Mouse (Mus musculus) forebrain, postnatal 0 days (tissue): Measurements from ENCODE around the gene Gm17677. TPM values are rescaled to one million over a fixed set of nuclear protein-coding genes. Genes with fewer than 3 reads are reported as not detected.

Experiments
- ATAC-seq: fragments of 200-750 bp; cut with Nextera tagmentation; 2 replicates; pipeline ENCODE4 v1.8.0; 2017; ENCODE audit warnings: mild to moderate bottlenecking, moderate library complexity
- DNase-seq: peaks from one replicate; pipeline ENCODE4 v3.0.0-alpha.2; 2015
- H3K27ac ChIP-seq: fragments of 300-500 bp; sonication (generic); 2 replicates; pipeline ENCODE4 v1.5.1; 2014; ENCODE audit warnings: low read depth, mild to moderate bottlenecking, antibody characterized with exemption, low read length, moderate library complexity, mixed read lengths
- H3K27me3 ChIP-seq: fragments of 300-500 bp; sonication (generic); 2 replicates; pipeline ENCODE4 v1.6.1; 2014; ENCODE audit warnings: mild to moderate bottlenecking, low read length, mixed read lengths; ENCODE audit not compliant: insufficient read depth
- H3K36me3 ChIP-seq: fragments of 300-500 bp; sonication (generic); 2 replicates; pipeline ENCODE4 v1.6.1; 2014; ENCODE audit warnings: mild to moderate bottlenecking, moderate library complexity; ENCODE audit not compliant: insufficient read depth
- H3K4me1 ChIP-seq: fragments of 300-500 bp; sonication (generic); 2 replicates; pipeline ENCODE4 v1.6.1; 2014; ENCODE audit warnings: antibody characterized with exemption; ENCODE audit not compliant: insufficient read depth
- H3K4me2 ChIP-seq: fragments of 300-500 bp; sonication (generic); 2 replicates; pipeline ENCODE4 v1.6.1; 2014; ENCODE audit warnings: low read depth, mild to moderate bottlenecking, moderate library complexity
- H3K4me3 ChIP-seq: fragments of 300-500 bp; sonication (generic); 2 replicates; pipeline ENCODE4 v1.5.1; 2014; ENCODE audit warnings: low read depth, low read length, mixed read lengths
- H3K9ac ChIP-seq: fragments of 300-500 bp; sonication (generic); 2 replicates; pipeline ENCODE4 v1.6.1; 2014; ENCODE audit warnings: mild to moderate bottlenecking
- H3K9me3 ChIP-seq: fragments of 300-500 bp; sonication (generic); 2 replicates; pipeline ENCODE4 v1.6.1; 2016; ENCODE audit warnings: low read length
- CTCF ChIP-seq: sonication (generic); IDR thresholded peaks from 2 replicates; pipeline ENCODE4 v1.5.1; 2016; ENCODE audit warnings: antibody characterized with exemption, control low read depth, low read depth
- WGBS: fragments of 180-500 bp; shearing (Covaris S2); extraction: QIAGEN DNeasy Blood & Tissue Kit; methylation state at CpG from one replicate; pipeline ENCODE4 v1.1.7; 2014; 5-methylcytosine and 5-hydroxymethylcytosine counted together
- polyA plus RNA-seq: library from polyadenylated mRNA; unstranded; fragments of >200 nt; fragmentation: Nextera tagmentation; extraction: Ambion mirVana; gene quantifications from 2 replicates; pipeline ENCODE4 v1.2.1, GENCODE M21; 2015
- total RNA-seq: library from RNA; depleted of rRNA; stranded (reverse); fragments of >200 nt; gene quantifications from 2 replicates; pipeline ENCODE4 v1.2.3, GENCODE M21; 2014; rRNA removed

The Gm17677 gene
- total RNA-seq (not detected in 2 replicates), polyA plus RNA-seq (not detected in 2 replicates)

GRCm38 (mm10) chr9:35740749-35741148, at the start of gene Gm17677:
TSS of gene Gm17677 (plus strand) at chr9:35741049.
- Histone ChIP-seq H3K4me3 (no peak within 1 kb of the TSS), H3K9ac (no peak within 1 kb of the TSS), H3K27ac (no peak within 1 kb of the TSS), H3K4me1 (no peaks in the 10 kb centered on the region), H3K4me2 (no peak within 1 kb of the TSS), H3K9me3 (no peaks in the 10 kb centered on the region), H3K36me3 (no peaks in the 10 kb centered on the region), H3K27me3 (no peaks in the 10 kb centered on the region)
- ATAC-seq = no peak
- TF ChIP-seq CTCF = no peak
- DNase-seq = no peak

- H3K27me3 ChIP-seq = no peaks in the 10 kb centered on the region
- no peak overlapping the region for H3K4me3 ChIP-seq
- H3K36me3 ChIP-seq = no peaks in the 10 kb centered on the region
- no peak for DNase-seq
- H3K27ac ChIP-seq = no peak overlapping the region
- H3K4me2 ChIP-seq = no peak overlapping the region
- H3K9me3 ChIP-seq = 0 out of 2 replicates have a peak, but pooled peaks cover 4% of the 10 kb centered on the region
- no peak for ATAC-seq
- TF ChIP-seq CTCF = no peak
- H3K4me1 ChIP-seq = no peaks in the 10 kb centered on the region
- H3K9ac ChIP-seq = no peak overlapping the region
These were observed 48.9 kb upstream of the Gm17677 start for GRCm38 (mm10) chr9:35691924-35692323.

- H3K4me2 ChIP-seq = no peak overlapping the region
- TF ChIP-seq CTCF = peak; percentile 17; the same call in 1 of the 2 replicates
- no peaks in the 10 kb centered on the region for H3K27me3 ChIP-seq
- no peak overlapping the region for H3K9ac ChIP-seq
- H3K4me1 ChIP-seq = no peaks in the 10 kb centered on the region
- H3K4me3 ChIP-seq = no peak overlapping the region
- ATAC-seq (no peak), DNase-seq (no peak)
- H3K27ac ChIP-seq = no peak overlapping the region
- no peaks in the 10 kb centered on the region for H3K9me3 ChIP-seq
- no peaks in the 10 kb centered on the region for H3K36me3 ChIP-seq
These were observed 33.6 kb upstream of the Gm17677 start for GRCm38 (mm10) chr9:35707265-35707664.

GRCm38 (mm10) chr9:35756843-35757242, 16.0 kb downstream of the Gm17677 start:
- no peak for ATAC-seq
- DNase-seq = no peak
- TF ChIP-seq CTCF = no peak

GRCm38 (mm10) chr9:35778009-35778408, 37.2 kb downstream of the Gm17677 start, which contains the start of gene Gm17727:
TSS of gene Gm17727 (minus strand) at chr9:35778109.
- Histone ChIP-seq H3K4me1 (no peaks in the 10 kb centered on the region), H3K27me3 (no peaks in the 10 kb centered on the region), H3K36me3 (no peaks in the 10 kb centered on the region), H3K9ac (no peak within 1 kb of the TSS), H3K27ac (no peak within 1 kb of the TSS), H3K4me3 (no peak within 1 kb of the TSS), H3K9me3 (no peaks in the 10 kb centered on the region), H3K4me2 (no peak within 1 kb of the TSS)
- WGBS = 68% methylated on average over 3 of the region's 3 CpGs
- TF ChIP-seq CTCF = no peak
- DNase-seq = no peak
- ATAC-seq = no peak

More at GRCm38 (mm10) chr9:35756843-35757242, 16.0 kb downstream of the Gm17677 start:
- Histone ChIP-seq H3K4me1 (no peaks in the 10 kb centered on the region), H3K27ac (no peak overlapping the region), H3K4me2 (no peak overlapping the region), H3K27me3 (no peaks in the 10 kb centered on the region), H3K9ac (no peak overlapping the region), H3K36me3 (no peaks in the 10 kb centered on the region), H3K4me3 (no peak overlapping the region), H3K9me3 (no peaks in the 10 kb centered on the region)

- Histone ChIP-seq H3K9me3 (no peaks in the 10 kb centered on the region; the same call in 1 of the 2 replicates), H3K9ac (no peak within 1 kb of the TSS), H3K27ac (no peak within 1 kb of the TSS), H3K4me1 (no peaks in the 10 kb centered on the region), H3K4me2 (no peak within 1 kb of the TSS), H3K27me3 (no peaks in the 10 kb centered on the region), H3K4me3 (no peak within 1 kb of the TSS), H3K36me3 (no peaks in the 10 kb centered on the region)
- WGBS = 92% methylated on average over 3 of the region's 3 CpGs
- ATAC-seq (no peak), DNase-seq (no peak)
- no peak for TF ChIP-seq CTCF
These were observed 49.2 kb downstream of the Gm17677 start, which contains the start of the genes Gm27235 and D730048I06Rik for GRCm38 (mm10) chr9:35790001-35790400. TSS of gene Gm27235 (minus strand) at chr9:35790101. TSS of gene D730048I06Rik (minus strand) at chr9:35790112.

Other genes with a start within 250 kb of the Gm17677 start
- not detected in 2 replicates for gene Gm1113, start 222.8 kb upstream of the Gm17677 start, total RNA-seq
- gene Gm1113, start 222.8 kb upstream of the Gm17677 start, polyA plus RNA-seq = not detected in 2 replicates
- gene Ddx25, start 182.5 kb upstream of the Gm17677 start, total RNA-seq = 22.2 and 23.5 TPM in 2 replicates
- gene Ddx25, start 182.5 kb upstream of the Gm17677 start, polyA plus RNA-seq = 23.6 and 25.6 TPM in 2 replicates
- gene Pus3, start 182.5 kb upstream of the Gm17677 start, total RNA-seq = 18.8 and 19.2 TPM in 2 replicates
- gene Pus3, start 182.5 kb upstream of the Gm17677 start, polyA plus RNA-seq = 13.9 and 15.2 TPM in 2 replicates
- gene Pate2, start 170.8 kb upstream of the Gm17677 start, total RNA-seq = 0.62 and 2.6 TPM in 2 replicates
- 0.67 and 0.90 TPM in 2 replicates for gene Pate2, start 170.8 kb upstream of the Gm17677 start, polyA plus RNA-seq
- gene Hyls1, start 170.7 kb upstream of the Gm17677 start, total RNA-seq = 15.8 and 16.6 TPM in 2 replicates
- gene Hyls1, start 170.7 kb upstream of the Gm17677 start, polyA plus RNA-seq = 13.6 and 14.8 TPM in 2 replicates
- not detected in 2 replicates for gene Pate4, start 129.1 kb upstream of the Gm17677 start, total RNA-seq
- not detected in 2 replicates for gene Pate4, start 129.1 kb upstream of the Gm17677 start, polyA plus RNA-seq
- not detected in 2 replicates for gene Pate3, start 92.8 kb upstream of the Gm17677 start, total RNA-seq
- gene Pate3, start 92.8 kb upstream of the Gm17677 start, polyA plus RNA-seq = not detected in 2 replicates
- gene Pate1, start 53.7 kb upstream of the Gm17677 start, total RNA-seq = not detected in 2 replicates
- gene Pate1, start 53.7 kb upstream of the Gm17677 start, polyA plus RNA-seq = not detected in 2 replicates
- gene Gm17727, start 37.1 kb downstream of the Gm17677 start, total RNA-seq = not detected in 2 replicates
- gene Gm17727, start 37.1 kb downstream of the Gm17677 start, polyA plus RNA-seq = not detected in 2 replicates
- gene Gm27235, start 49.1 kb downstream of the Gm17677 start, total RNA-seq = not detected in 2 replicates
- not detected in 2 replicates for gene Gm27235, start 49.1 kb downstream of the Gm17677 start, polyA plus RNA-seq
- not detected in 2 replicates for gene D730048I06Rik, start 49.1 kb downstream of the Gm17677 start, total RNA-seq
- not detected in 2 replicates for gene D730048I06Rik, start 49.1 kb downstream of the Gm17677 start, polyA plus RNA-seq
- not detected in 2 replicates for gene 9230110F15Rik, start 103.1 kb downstream of the Gm17677 start, total RNA-seq
- not detected in 2 replicates for gene 9230110F15Rik, start 103.1 kb downstream of the Gm17677 start, polyA plus RNA-seq
- gene 9230113P08Rik, start 167.4 kb downstream of the Gm17677 start, total RNA-seq = not detected in 2 replicates
- not detected in 2 replicates for gene 9230113P08Rik, start 167.4 kb downstream of the Gm17677 start, polyA plus RNA-seq